Mouse (Mus musculus) lung, postnatal 0 days (tissue): ENCODE measurements around the gene Slc17a8.

ENCODE experiments used
- CTCF ChIP-seq: IDR thresholded peaks from 2 replicates; pipeline ENCODE4 v1.5.1; 2016; ENCODE audit warnings: antibody characterized with exemption, mild to moderate bottlenecking
- EP300 ChIP-seq: IDR thresholded peaks from 2 replicates; pipeline ENCODE4 v1.6.1; 2016; ENCODE audit warnings: antibody characterized with exemption, mild to moderate bottlenecking, control low read depth

GRCm38 (mm10) chr10:89565301-89566022 lies 55.6 kb downstream of the Slc17a8 start:
- no peak for TF ChIP-seq CTCF
- TF ChIP-seq EP300, result no peak
